Mouse (Mus musculus) hindbrain, embryonic 11.5 days (tissue): Measurements from ENCODE around the gene Cd80. TPM values are rescaled to one million over a fixed set of nuclear protein-coding genes. Genes with fewer than 3 reads are reported as not detected.
A peak's percentile ranks its signal among the peaks of the same experiment; 100 is the strongest.

Source experiments
- ATAC-seq: fragments of 200-750 bp; cut with Nextera tagmentation; 2 replicates; pipeline ENCODE4 v1.8.0; 2017; ENCODE audit warnings: mild to moderate bottlenecking, moderate TSS enrichment, moderate library complexity; ENCODE audit not compliant: low FRiP score
- DNase-seq: peaks from one replicate; pipeline ENCODE4 v3.0.0-alpha.2; 2015; ENCODE audit warnings: low spot score
- H3K27ac ChIP-seq: fragments of 300-500 bp; sonication (generic); 2 replicates; pipeline ENCODE4 v1.5.1; 2014; ENCODE audit warnings: mild to moderate bottlenecking, low read depth, low read length
- H3K27me3 ChIP-seq: fragments of 300-500 bp; sonication (generic); 2 replicates; pipeline ENCODE4 v1.6.1; 2014; ENCODE audit warnings: mild to moderate bottlenecking, low read length, moderate library complexity, mixed read lengths; ENCODE audit not compliant: control insufficient read depth, insufficient read depth
- H3K36me3 ChIP-seq: fragments of 300-500 bp; sonication (generic); 2 replicates; pipeline ENCODE4 v1.6.1; 2014; ENCODE audit warnings: mild to moderate bottlenecking, low read length, moderate library complexity, mixed read lengths; ENCODE audit not compliant: control insufficient read depth, insufficient read depth
- H3K4me1 ChIP-seq: fragments of 300-500 bp; sonication (generic); replicated peaks from 2 replicates; pipeline ENCODE4 v1.6.1; 2014; ENCODE audit warnings: low read length, mixed read lengths; ENCODE audit not compliant: control insufficient read depth, insufficient read depth
- H3K4me2 ChIP-seq: fragments of 300-500 bp; sonication (generic); replicated peaks from 2 replicates; pipeline ENCODE4 v1.6.1; 2014; ENCODE audit warnings: mild to moderate bottlenecking, low read depth, low read length
- H3K4me3 ChIP-seq: fragments of 300-500 bp; sonication (generic); 2 replicates; pipeline ENCODE4 v1.5.1; 2014; ENCODE audit warnings: low read depth, low read length
- H3K9ac ChIP-seq: fragments of 300-500 bp; sonication (generic); 2 replicates; pipeline ENCODE4 v1.6.1; 2014; ENCODE audit warnings: low read depth, low read length
- H3K9me3 ChIP-seq: fragments of 300-500 bp; sonication (generic); 2 replicates; pipeline ENCODE4 v1.6.1; 2016; ENCODE audit warnings: low read length; ENCODE audit not compliant: control insufficient read depth
- WGBS: fragments of 180-500 bp; shearing (Covaris S2); extraction: QIAGEN DNeasy Blood & Tissue Kit; methylation state at CpG from one replicate; pipeline ENCODE4 v1.1.7; 2014; 5-methylcytosine and 5-hydroxymethylcytosine counted together
- polyA plus RNA-seq: library from polyadenylated mRNA; unstranded; fragments of >200 nt; fragmentation: Nextera tagmentation; extraction: Ambion mirVana; gene quantifications from 2 replicates; pipeline ENCODE4 v1.2.1, GENCODE M21; 2014

Gene Cd80
- polyA plus RNA-seq, 1 experiment from 2014 or later = 0.73 TPM

DNA sequence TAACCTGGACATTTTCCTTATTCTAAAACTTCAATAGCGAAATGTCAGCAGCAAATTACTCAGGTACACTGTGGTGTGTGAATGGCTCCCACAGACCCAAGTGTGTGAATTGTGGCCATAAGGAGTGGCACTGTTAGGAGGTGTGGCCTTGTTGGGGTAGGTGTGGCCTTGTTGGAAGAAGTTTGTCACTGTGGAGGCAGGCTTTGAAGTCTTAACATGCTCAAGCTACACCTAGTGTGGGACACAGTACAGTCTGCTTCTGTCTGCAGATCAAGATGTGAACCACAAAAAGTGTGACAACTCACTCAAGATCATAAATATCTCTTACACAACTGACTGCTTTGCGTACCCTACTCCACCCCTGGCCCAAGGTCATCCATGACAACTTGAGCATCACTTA is 55.5 kb downstream of the Cd80 start:
- 99% methylated on average over 2 of the region's 2 CpGs for WGBS
- Histone ChIP-seq H3K27me3 (no peaks in the 10 kb centered on the region), H3K4me3 (no peak overlapping the region), H3K27ac (no peak overlapping the region), H3K9me3 (no peaks in the 10 kb centered on the region), H3K4me2 (no peak overlapping the region), H3K9ac (no peak overlapping the region), H3K36me3 (peaks cover 5% of the 10 kb centered on the region), H3K4me1 (no peaks in the 10 kb centered on the region)
- no peak for ATAC-seq
- DNase-seq = no peak

- 96% methylated on average over 2 of the region's 2 CpGs for WGBS
Observed at GRCm38 (mm10) chr16:38519140-38519539, 63.8 kb downstream of the Cd80 start.

DNA sequence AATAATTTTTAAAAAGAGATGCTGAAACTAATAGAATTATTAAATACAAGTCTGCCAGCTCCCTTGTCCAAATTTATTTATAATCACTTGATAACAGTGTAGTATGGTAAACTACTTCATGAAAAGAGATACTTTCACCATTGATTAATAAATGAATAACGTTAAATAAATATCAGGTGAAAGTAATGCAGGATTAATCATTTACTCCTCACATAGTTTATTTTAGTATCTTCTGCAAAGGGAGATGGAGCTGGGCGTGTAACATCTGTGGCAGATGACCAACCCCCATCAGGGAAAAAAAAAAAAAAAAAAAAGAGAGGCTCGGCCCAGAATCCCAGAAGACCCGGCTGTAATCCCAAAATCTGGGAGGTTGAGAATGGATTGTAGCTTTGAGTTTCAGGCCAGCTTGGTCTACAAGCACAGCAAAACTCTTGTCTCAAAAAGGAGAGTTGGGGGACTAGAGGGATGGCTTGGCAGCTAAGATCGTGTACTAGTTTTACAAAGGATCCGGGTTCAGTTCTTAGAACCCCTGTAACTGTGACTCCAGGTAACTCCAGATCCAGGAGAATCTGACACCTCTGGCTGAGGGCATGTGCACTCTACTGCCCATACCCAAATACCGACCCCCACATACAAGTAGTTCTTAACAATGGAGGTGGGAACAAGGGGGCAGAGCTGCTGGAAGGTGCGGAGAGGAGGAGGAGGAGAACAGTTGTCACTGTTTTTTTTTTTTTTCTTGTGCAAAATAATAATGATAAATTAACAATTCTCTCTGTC is 66.0 kb downstream of the Cd80 start:
- ATAC-seq = no peak
- Histone ChIP-seq H3K36me3 (peaks cover 7% of the 10 kb centered on the region; the same call in 1 of the 2 replicates), H3K4me2 (peak overlapping the region; percentile 66), H3K27me3 (no peaks in the 10 kb centered on the region), H3K9me3 (no peaks in the 10 kb centered on the region), H3K27ac (no peak overlapping the region), H3K9ac (peak overlapping the region; percentile 15), H3K4me3 (peak overlapping the region; percentile 98), H3K4me1 (no peaks in the 10 kb centered on the region; the same call in 1 of the 2 replicates)
- peak; percentile 4 for DNase-seq
- 43% methylated on average over 8 of the region's 8 CpGs for WGBS

More at GRCm38 (mm10) chr16:38519140-38519539, 63.8 kb downstream of the Cd80 start:
- H3K9ac ChIP-seq = no peak overlapping the region
- H3K9me3 ChIP-seq = no peaks in the 10 kb centered on the region
- ATAC-seq = no peak
- no peaks in the 10 kb centered on the region for H3K27me3 ChIP-seq
- no peak for DNase-seq
- H3K27ac ChIP-seq = no peak overlapping the region
- H3K4me1 ChIP-seq = no peaks in the 10 kb centered on the region; the same call in 1 of the 2 replicates
- H3K36me3 ChIP-seq = no peaks in the 10 kb centered on the region
- no peak overlapping the region for H3K4me2 ChIP-seq
- H3K4me3 ChIP-seq = no peak overlapping the region

GRCm38 (mm10) chr16:38522129-38523084 is 67.0 kb downstream of the Cd80 start, which contains the start of gene Timmdc1:
Gene Timmdc1 (minus strand): TSS chr16:38522663.
- peak; percentile 97 for ATAC-seq
- H3K27me3 ChIP-seq = no peaks in the 10 kb centered on the region
- H3K9ac ChIP-seq = peak within 1 kb of the TSS; percentile 94
- H3K4me3 ChIP-seq = peak within 1 kb of the TSS; percentile 98
- H3K4me1 ChIP-seq = no peaks in the 10 kb centered on the region; the same call in 1 of the 2 replicates
- WGBS = under 1% methylated on average over 73 of the region's 73 CpGs
- peaks cover 10% of the 10 kb centered on the region for H3K36me3 ChIP-seq
- H3K9me3 ChIP-seq = no peaks in the 10 kb centered on the region
- H3K4me2 ChIP-seq = peak within 1 kb of the TSS; percentile 66
- peak; percentile 99 for DNase-seq
- H3K27ac ChIP-seq = peak within 1 kb of the TSS; percentile 92

DNA sequence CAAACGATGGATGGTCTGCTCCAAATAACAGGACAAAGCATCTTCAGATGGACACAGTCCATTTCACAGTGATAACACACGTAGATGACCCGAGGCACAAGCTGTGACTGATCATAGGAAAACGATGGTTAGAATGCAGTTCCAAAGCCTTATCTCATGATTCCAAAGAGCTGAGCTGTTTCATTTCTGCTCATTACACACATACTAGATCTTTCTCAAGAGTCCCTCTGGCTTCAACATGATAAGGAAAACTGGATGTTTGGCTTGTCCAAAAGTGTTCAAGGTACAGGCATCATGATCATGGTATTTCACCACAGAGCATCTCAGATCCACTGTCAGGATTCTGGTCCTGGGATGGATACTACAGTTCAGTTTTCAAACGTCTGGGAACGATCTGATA is 70.9 kb downstream of the Cd80 start:
- Histone ChIP-seq H3K4me2 (no peak overlapping the region), H3K4me3 (no peak overlapping the region), H3K9ac (no peak overlapping the region), H3K4me1 (no peaks in the 10 kb centered on the region; the same call in 1 of the 2 replicates), H3K36me3 (peaks cover 22% of the 10 kb centered on the region), H3K9me3 (no peaks in the 10 kb centered on the region), H3K27ac (no peak overlapping the region), H3K27me3 (no peaks in the 10 kb centered on the region)
- DNase-seq (no peak), ATAC-seq (no peak)
- 86% methylated on average over 6 of the region's 6 CpGs for WGBS

DNA sequence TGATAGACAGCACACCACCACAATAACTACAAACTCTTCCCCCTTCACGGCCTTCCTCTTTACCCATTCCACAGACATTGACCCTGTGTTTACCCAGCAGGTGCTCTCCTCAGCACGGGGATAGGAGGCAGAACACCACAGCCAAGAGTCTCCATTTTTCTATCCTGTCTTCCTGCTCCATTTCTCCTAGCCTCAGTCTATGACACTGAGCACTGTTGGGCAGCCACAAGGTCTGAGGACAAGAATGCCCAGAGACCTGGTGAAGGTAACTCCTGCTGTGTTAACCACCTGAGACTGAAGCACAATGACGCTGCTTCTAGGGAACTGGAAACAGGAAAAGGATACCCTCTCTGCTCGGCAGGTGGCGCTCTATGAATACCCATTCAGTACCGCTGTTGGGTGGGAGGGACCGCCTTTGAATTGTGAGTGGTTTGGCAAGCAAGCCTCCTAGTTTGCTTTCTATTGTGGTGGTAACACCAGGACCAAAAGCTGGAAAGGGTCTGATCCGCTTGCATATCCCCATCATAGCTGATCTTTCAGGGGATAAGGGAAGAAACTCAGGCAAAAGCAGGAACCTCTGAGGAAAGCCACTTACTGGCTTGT is 81.3 kb downstream of the Cd80 start:
- ATAC-seq (no peak), DNase-seq (peak; percentile 77)
- 55% methylated on average over 8 of the region's 8 CpGs for WGBS
- H3K27ac ChIP-seq = no peak overlapping the region
- no peaks in the 10 kb centered on the region for H3K9me3 ChIP-seq
- no peaks in the 10 kb centered on the region for H3K27me3 ChIP-seq
- H3K9ac ChIP-seq = no peak overlapping the region
- no peaks in the 10 kb centered on the region; the same call in 1 of the 2 replicates for H3K36me3 ChIP-seq
- H3K4me3 ChIP-seq = no peak overlapping the region
- no peak overlapping the region for H3K4me2 ChIP-seq
- no peaks in the 10 kb centered on the region for H3K4me1 ChIP-seq

DNA sequence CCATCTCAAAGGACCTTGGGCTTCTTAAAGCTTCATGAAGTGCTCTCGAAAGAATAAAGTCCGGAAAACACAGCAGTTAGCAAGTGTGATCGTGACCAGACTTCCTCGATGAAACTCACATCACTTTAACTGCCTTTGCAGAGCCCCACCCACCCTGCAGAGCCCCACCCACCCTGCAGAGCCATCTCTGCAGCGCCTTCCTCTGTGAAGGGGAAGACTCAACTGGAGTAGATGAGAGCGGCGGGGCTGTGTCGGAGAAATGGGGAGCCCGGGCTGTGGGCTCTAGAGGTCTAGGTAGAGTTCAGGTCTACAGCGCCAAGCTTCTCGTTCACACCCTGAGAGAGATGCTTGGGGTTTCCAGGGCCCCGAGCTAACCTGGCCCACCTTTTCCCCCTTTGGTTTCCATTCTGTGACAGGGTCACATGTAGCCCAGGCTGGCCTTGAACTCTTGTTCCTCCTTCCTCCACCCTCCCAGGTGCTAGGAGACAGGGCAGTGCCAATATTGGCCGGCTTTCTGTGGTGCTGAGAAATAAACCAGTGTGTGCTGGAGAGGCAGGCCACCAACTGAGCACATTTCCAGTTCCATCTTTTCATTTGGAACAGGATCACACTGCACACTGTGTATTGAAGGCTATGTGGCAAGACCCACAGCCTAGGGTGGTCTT is 83.5 kb downstream of the Cd80 start:
- H3K4me2 ChIP-seq = no peak overlapping the region
- ATAC-seq (no peak), DNase-seq (no peak)
- no peaks in the 10 kb centered on the region for H3K27me3 ChIP-seq
- 95% methylated on average over 13 of the region's 13 CpGs for WGBS
- H3K4me3 ChIP-seq = no peak overlapping the region
- H3K9me3 ChIP-seq = no peaks in the 10 kb centered on the region
- no peak overlapping the region for H3K27ac ChIP-seq
- H3K36me3 ChIP-seq = peaks cover 5% of the 10 kb centered on the region
- no peaks in the 10 kb centered on the region for H3K4me1 ChIP-seq
- no peak overlapping the region for H3K9ac ChIP-seq
